Mouse (Mus musculus): ENCODE measurements around the gene Gnao1. TPM values are rescaled to one million over a fixed set of nuclear protein-coding genes. Genes with fewer than 3 reads are reported as not detected.

Gnao1 gene
- polyA plus RNA-seq, 1 experiment from 2014 or later: 0.74 TPM

GRCm38 (mm10) chr8:93950133-93950532 is 140.4 kb downstream of the Gnao1 start:
- no peaks in the 10 kb centered on the region for H3K36me3 ChIP-seq (replicated peaks)
- no peaks in the 10 kb centered on the region for H3K27me3 ChIP-seq
- no peaks in the 10 kb centered on the region for H3K9me3 ChIP-seq (replicated peaks)
- H3K4me3 ChIP-seq (replicated peaks): no peak overlapping the region
- no peaks in the 10 kb centered on the region for H3K4me1 ChIP-seq (replicated peaks)
- H3K9ac ChIP-seq: no peak overlapping the region
- H3K4me2 ChIP-seq: no peak overlapping the region
- no peak for ATAC-seq (ENCODE audit: insufficient read depth)
- 70% methylated on average over 14 of the region's 14 CpGs for WGBS (ENCODE audit: insufficient replicate concordance)
- no peak overlapping the region for H3K27ac ChIP-seq (replicated peaks)

- Histone ChIP-seq H3K4me3 (replicated peaks) (no peak overlapping the region), H3K9me3 (replicated peaks) (no peaks in the 10 kb centered on the region), H3K4me1 (replicated peaks) (no peaks in the 10 kb centered on the region), H3K27me3 (no peaks in the 10 kb centered on the region), H3K9ac (no peak overlapping the region), H3K27ac (replicated peaks) (no peak overlapping the region), H3K4me2 (no peak overlapping the region), H3K36me3 (replicated peaks) (no peaks in the 10 kb centered on the region)
- whole genome bisulfite sequencing (ENCODE audit: insufficient replicate concordance): 74% methylated on average over 9 of the region's 9 CpGs
- ATAC-seq (ENCODE audit: insufficient read depth): no peak
Observed at GRCm38 (mm10) chr8:93952511-93952910, 142.7 kb downstream of the Gnao1 start.

- 73% methylated on average over 9 of the region's 9 CpGs for WGBS (ENCODE audit: insufficient replicate concordance)
- H3K4me2 ChIP-seq: no peak overlapping the region
- H3K36me3 ChIP-seq (replicated peaks): no peaks in the 10 kb centered on the region
- H3K27me3 ChIP-seq: no peaks in the 10 kb centered on the region
- no peak overlapping the region for H3K27ac ChIP-seq (replicated peaks)
- no peak for ATAC-seq (ENCODE audit: insufficient read depth)
- no peaks in the 10 kb centered on the region for H3K4me1 ChIP-seq (replicated peaks)
- no peak overlapping the region for H3K9ac ChIP-seq
- H3K4me3 ChIP-seq (replicated peaks): no peak overlapping the region
- H3K9me3 ChIP-seq (replicated peaks): no peaks in the 10 kb centered on the region
Observed at GRCm38 (mm10) chr8:93958402-93958801, 148.6 kb downstream of the Gnao1 start.

- Histone ChIP-seq H3K4me3 (replicated peaks) (no peak overlapping the region), H3K4me1 (replicated peaks) (no peaks in the 10 kb centered on the region), H3K27me3 (no peaks in the 10 kb centered on the region), H3K9ac (no peak overlapping the region), H3K4me2 (no peak overlapping the region), H3K9me3 (replicated peaks) (no peaks in the 10 kb centered on the region), H3K36me3 (replicated peaks) (no peaks in the 10 kb centered on the region), H3K27ac (replicated peaks) (no peak overlapping the region)
- WGBS (ENCODE audit: insufficient replicate concordance): 77% methylated on average over 6 of the region's 6 CpGs
- ATAC-seq (ENCODE audit: insufficient read depth): no peak
Observed at GRCm38 (mm10) chr8:93960909-93961308, 151.1 kb downstream of the Gnao1 start.

GRCm38 (mm10) chr8:93968293-93968692 is 158.5 kb downstream of the Gnao1 start:
- no peak overlapping the region for H3K4me2 ChIP-seq
- H3K9me3 ChIP-seq (replicated peaks): no peaks in the 10 kb centered on the region
- H3K4me1 ChIP-seq (replicated peaks): peaks cover 6% of the 10 kb centered on the region; the same call in 1 of the 2 replicates
- 64% methylated on average over 6 of the region's 6 CpGs for WGBS (ENCODE audit: insufficient replicate concordance)
- 0 out of 2 replicates have a peak overlapping the region, but pooled peaks have one; percentile 53 for H3K27ac ChIP-seq (replicated peaks)
- H3K4me3 ChIP-seq (replicated peaks): no peak overlapping the region
- no peak for ATAC-seq (ENCODE audit: insufficient read depth)
- no peak overlapping the region for H3K9ac ChIP-seq
- peaks cover 37% of the 10 kb centered on the region for H3K36me3 ChIP-seq (replicated peaks)
- H3K27me3 ChIP-seq: no peaks in the 10 kb centered on the region

GRCm38 (mm10) chr8:93969626-93970340 is 160.0 kb downstream of the Gnao1 start:
- Histone ChIP-seq H3K4me2 (no peak overlapping the region), H3K27ac (replicated peaks) (no peak overlapping the region), H3K36me3 (replicated peaks) (peaks cover 52% of the 10 kb centered on the region), H3K27me3 (no peaks in the 10 kb centered on the region), H3K9me3 (replicated peaks) (no peaks in the 10 kb centered on the region), H3K4me1 (replicated peaks) (peaks cover 12% of the 10 kb centered on the region; the same call in 1 of the 2 replicates), H3K4me3 (replicated peaks) (no peak overlapping the region), H3K9ac (no peak overlapping the region)
- ATAC-seq (ENCODE audit: insufficient read depth): no peak
- WGBS (ENCODE audit: insufficient replicate concordance): 74% methylated on average over 7 of the region's 7 CpGs

- no peaks in the 10 kb centered on the region for H3K9me3 ChIP-seq (replicated peaks)
Observed at GRCm38 (mm10) chr8:93971451-93971850, 161.7 kb downstream of the Gnao1 start.

GRCm38 (mm10) chr8:93972211-93972610 is 162.4 kb downstream of the Gnao1 start:
- Histone ChIP-seq H3K9me3 (replicated peaks) (no peaks in the 10 kb centered on the region), H3K36me3 (replicated peaks) (peaks cover 75% of the 10 kb centered on the region)
- no peak for ATAC-seq (ENCODE audit: insufficient read depth)

More at GRCm38 (mm10) chr8:93971451-93971850, 161.7 kb downstream of the Gnao1 start:
- no peak overlapping the region for H3K4me3 ChIP-seq (replicated peaks)
- H3K27me3 ChIP-seq: no peaks in the 10 kb centered on the region
- WGBS (ENCODE audit: insufficient replicate concordance): 79% methylated on average over 10 of the region's 10 CpGs
- no peak for ATAC-seq (ENCODE audit: insufficient read depth)
- no peak overlapping the region for H3K4me2 ChIP-seq
- H3K27ac ChIP-seq (replicated peaks): no peak overlapping the region
- no peak overlapping the region for H3K9ac ChIP-seq
- H3K4me1 ChIP-seq (replicated peaks): peaks cover 12% of the 10 kb centered on the region; the same call in 1 of the 2 replicates
- H3K36me3 ChIP-seq (replicated peaks): peaks cover 69% of the 10 kb centered on the region

GRCm38 (mm10) chr8:93972971-93973734 is 163.4 kb downstream of the Gnao1 start:
- no peak overlapping the region for H3K4me2 ChIP-seq
- peaks cover 85% of the 10 kb centered on the region for H3K36me3 ChIP-seq (replicated peaks)
- H3K4me1 ChIP-seq (replicated peaks): peaks cover 11% of the 10 kb centered on the region; the same call in 1 of the 2 replicates
- no peak for ATAC-seq (ENCODE audit: insufficient read depth)
- H3K9ac ChIP-seq: no peak overlapping the region
- no peaks in the 10 kb centered on the region for H3K9me3 ChIP-seq (replicated peaks)
- H3K27ac ChIP-seq (replicated peaks): no peak overlapping the region
- H3K27me3 ChIP-seq: no peaks in the 10 kb centered on the region
- H3K4me3 ChIP-seq (replicated peaks): no peak overlapping the region
- WGBS (ENCODE audit: insufficient replicate concordance): 83% methylated on average over 14 of the region's 14 CpGs

More at GRCm38 (mm10) chr8:93972211-93972610, 162.4 kb downstream of the Gnao1 start:
- H3K4me2 ChIP-seq: no peak overlapping the region
- H3K27me3 ChIP-seq: no peaks in the 10 kb centered on the region
- H3K4me3 ChIP-seq (replicated peaks): no peak overlapping the region
- 91% methylated on average over 5 of the region's 5 CpGs for WGBS (ENCODE audit: insufficient replicate concordance)
- H3K9ac ChIP-seq: no peak overlapping the region
- peaks cover 12% of the 10 kb centered on the region; the same call in 1 of the 2 replicates for H3K4me1 ChIP-seq (replicated peaks)
- H3K27ac ChIP-seq (replicated peaks): no peak overlapping the region

GRCm38 (mm10) chr8:93973831-93974375 is 164.1 kb downstream of the Gnao1 start:
- Histone ChIP-seq H3K9ac (no peak overlapping the region), H3K36me3 (replicated peaks) (peaks cover 92% of the 10 kb centered on the region), H3K27me3 (no peaks in the 10 kb centered on the region), H3K9me3 (replicated peaks) (no peaks in the 10 kb centered on the region), H3K27ac (replicated peaks) (peak overlapping the region; percentile 48; the same call in 1 of the 2 replicates), H3K4me3 (replicated peaks) (no peak overlapping the region), H3K4me2 (no peak overlapping the region), H3K4me1 (replicated peaks) (peaks cover 6% of the 10 kb centered on the region; the same call in 1 of the 2 replicates)
- 89% methylated on average over 13 of the region's 13 CpGs for WGBS (ENCODE audit: insufficient replicate concordance)
- no peak for ATAC-seq (ENCODE audit: insufficient read depth)

- peaks cover 97% of the 10 kb centered on the region for H3K36me3 ChIP-seq (replicated peaks)
- no peak overlapping the region for H3K9ac ChIP-seq
- H3K27me3 ChIP-seq: no peaks in the 10 kb centered on the region
- no peak overlapping the region for H3K4me2 ChIP-seq
- ATAC-seq (ENCODE audit: insufficient read depth): peak; percentile 69
- 79% methylated on average over 11 of the region's 11 CpGs for WGBS (ENCODE audit: insufficient replicate concordance)
- peaks cover 6% of the 10 kb centered on the region; the same call in 1 of the 2 replicates for H3K4me1 ChIP-seq (replicated peaks)
- H3K9me3 ChIP-seq (replicated peaks): no peaks in the 10 kb centered on the region
- H3K27ac ChIP-seq (replicated peaks): peak overlapping the region; percentile 54
- H3K4me3 ChIP-seq (replicated peaks): no peak overlapping the region
Observed at GRCm38 (mm10) chr8:93974602-93975186, 164.9 kb downstream of the Gnao1 start.

Measured in liver, embryonic 15.5 days (tissue).